Mouse (Mus musculus) liver (tissue): ENCODE measurements around the gene Olfr1025-ps1.

ENCODE experiments used
- DNase-seq: peaks from one replicate; pipeline ENCODE4 v3.0.0-alpha.2; 2020; ENCODE audit warnings: mixed read lengths

Gene Olfr1025-ps1

GRCm38 (mm10) chr2:85914893-85915292 is at the start of gene Olfr1025-ps1:
Olfr1025-ps1 (plus strand) TSS chr2:85915193.
- no peak for DNase-seq

DNA sequence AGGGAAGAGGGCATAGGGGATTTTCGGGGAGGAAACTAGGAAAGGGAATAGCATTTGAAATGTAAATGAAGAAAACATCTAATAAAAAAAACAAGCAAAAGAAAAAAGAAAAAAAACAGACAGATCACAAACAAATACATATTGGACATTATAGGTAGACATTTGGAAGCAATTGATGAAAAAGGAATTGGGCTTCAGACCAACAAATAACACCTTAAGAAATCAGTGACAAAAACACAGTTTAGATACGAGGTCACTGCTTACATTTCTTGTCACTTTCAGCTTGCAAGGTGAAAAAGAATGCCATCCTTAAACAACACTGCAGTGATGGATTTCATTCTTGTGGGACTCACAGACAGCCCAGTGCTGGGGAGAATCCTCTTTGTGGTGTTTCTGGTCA is 46.7 kb upstream of the Olfr1025-ps1 start, which contains the start of gene Olfr1022:
Gene Olfr1022 (plus strand): TSS at position 301 of the 400 bp plus-strand sequence.
- no peak for DNase-seq

- DNase-seq, result no peak
Measured at GRCm38 (mm10) chr2:85885340-85885739, 29.7 kb upstream of the Olfr1025-ps1 start, which contains the start of gene Olfr1023. Olfr1023 (plus strand) TSS chr2:85885640.

GRCm38 (mm10) chr2:85904952-85905351 is 10.0 kb upstream of the Olfr1025-ps1 start, which contains the start of gene Olfr1024:
Olfr1024 (minus strand) TSS chr2:85905052.
- DNase-seq, result no peak

GRCm38 (mm10) chr2:85913197-85913596 is 1.8 kb upstream of the Olfr1025-ps1 start:
- DNase-seq, result no peak

GRCm38 (mm10) chr2:85921258-85921657 is 6.3 kb downstream of the Olfr1025-ps1 start, which contains the start of gene Olfr1026:
Olfr1026 (plus strand) TSS chr2:85921558.
- DNase-seq, result no peak

DNA sequence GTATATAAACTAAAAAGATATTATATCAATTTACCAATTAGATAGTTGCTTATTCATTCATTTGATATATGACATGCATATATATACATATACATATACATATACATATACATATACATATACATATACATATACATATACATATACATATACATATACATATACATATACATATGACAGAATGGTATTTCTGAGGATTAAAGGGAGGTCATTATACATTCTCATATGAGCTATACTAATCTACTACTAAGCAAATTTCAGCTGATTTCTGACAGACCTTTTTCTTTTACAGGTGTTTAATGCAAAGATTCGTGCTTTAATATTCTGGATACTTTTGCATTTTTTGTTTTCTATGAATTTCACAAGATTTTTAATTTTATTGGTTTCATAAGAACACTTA is 35.1 kb downstream of the Olfr1025-ps1 start, which contains the start of gene Olfr1028:
Gene Olfr1028 (plus strand): TSS at position 301 of the 400 bp plus-strand sequence.
- DNase-seq, result no peak
